Mouse (Mus musculus) G1E (cell line): Measurements from ENCODE around the gene Brf1. TPM values are rescaled to one million over a fixed set of nuclear protein-coding genes. Genes with fewer than 3 reads are reported as not detected.
A peak's percentile ranks its signal among the peaks of the same experiment; 100 is the strongest.

Source experiments
- ATAC-seq: 2 replicates; pipeline ENCODE4 v1.8.0; 2016; ENCODE audit warnings: mild to moderate bottlenecking; ENCODE audit not compliant: insufficient number of reproducible peaks, poor library complexity, low FRiP score, severe bottlenecking; ENCODE audit errors: extremely low read depth
- DNase-seq: peaks from one replicate; pipeline ENCODE4 v3.0.0; 2012; ENCODE audit warnings: low spot score
- H3K27me3 ChIP-seq: 2 replicates; pipeline ENCODE4 v1.6.1; 2012; ENCODE audit warnings: mild to moderate bottlenecking, low read length, inconsistent platforms; ENCODE audit not compliant: insufficient read depth
- H3K36me3 ChIP-seq: replicated peaks from 2 replicates; pipeline ENCODE3; 2012; ENCODE audit warnings: mild to moderate bottlenecking, inconsistent platforms
- H3K4me1 ChIP-seq: 2 replicates; pipeline ENCODE4 v1.6.1; 2012; ENCODE audit warnings: low read depth, low read length, inconsistent platforms, mixed read lengths; ENCODE audit not compliant: insufficient read depth
- H3K4me3 ChIP-seq: 2 replicates; pipeline ENCODE4 v1.5.1; 2012; ENCODE audit warnings: low read depth, mild to moderate bottlenecking, inconsistent platforms, low read length, moderate library complexity, mixed read lengths
- H3K9me3 ChIP-seq: replicated peaks from 2 replicates; pipeline ENCODE4 v1.6.1; 2012; ENCODE audit warnings: inconsistent platforms
- CTCF ChIP-seq: IDR thresholded peaks from 2 replicates; pipeline ENCODE4 v1.5.1; 2012; ENCODE audit warnings: low read depth, low read length, inconsistent platforms, mixed read lengths
- GATA1 ChIP-seq: IDR thresholded peaks from 2 replicates; pipeline ENCODE4 v1.6.1; 2012; ENCODE audit warnings: borderline replicate concordance, low read length, inconsistent platforms, mixed read lengths
- GATA2 ChIP-seq: IDR thresholded peaks from 2 replicates; pipeline ENCODE4 v1.6.1; 2012; ENCODE audit warnings: low read depth, low read length, inconsistent platforms, borderline replicate concordance
- POLR2AphosphoS5 ChIP-seq: IDR thresholded peaks from 2 replicates; pipeline ENCODE4 v1.6.1; 2012; ENCODE audit warnings: low read depth, low read length, inconsistent platforms; ENCODE audit not compliant: insufficient replicate concordance
- TAL1 ChIP-seq: conservative IDR thresholded peaks from 2 replicates; pipeline ENCODE4 v1.6.1; 2012; ENCODE audit warnings: low read depth, low read length, inconsistent platforms, mixed read lengths
- polyA plus RNA-seq: library from polyadenylated mRNA; stranded (reverse); fragments of >175 nt; gene quantifications from 2 replicates; pipeline ENCODE4 v1.2.3, GENCODE M21; 2012
- total RNA-seq, 2 experiments: library from RNA; stranded (forward) in 1 of 2; stranded (reverse) in 1 of 2; fragments of 200-1000 nt in 1 of 2; fragments of >200 nt in 1 of 2; fragmentation: Nextera tagmentation in 1 of 2; gene quantifications; 2 replicates each; pipeline ENCODE4 v1.2.3; 2014 to 2017

The Brf1 gene
- total and polyA plus RNA-seq, 3 experiments: 46.8 to 95.9 (median 77.1) TPM

- Histone ChIP-seq H3K27me3 (no peaks in the 10 kb centered on the region), H3K4me3 (no peak overlapping the region), H3K9me3 (no peaks in the 10 kb centered on the region), H3K4me1 (no peaks in the 10 kb centered on the region; the same call in 1 of the 2 replicates), H3K36me3 (peaks cover 99% of the 10 kb centered on the region)
- DNase-seq (no peak), ATAC-seq (no peak)
- no peak for TF ChIP-seq POLR2AphosphoS5
- TF ChIP-seq GATA2: no peak
- no peak for TF ChIP-seq GATA1
- no peak for TF ChIP-seq CTCF
- TF ChIP-seq TAL1: no peak
Measured at GRCm38 (mm10) chr12:112968943-112969342, 31.6 kb downstream of the Brf1 start.

- ATAC-seq: no peak
- no peaks in the 10 kb centered on the region; the same call in 1 of the 2 replicates for H3K4me1 ChIP-seq
- TF ChIP-seq POLR2AphosphoS5: no peak
- no peak for TF ChIP-seq CTCF
Measured at GRCm38 (mm10) chr12:112965783-112966182, 34.7 kb downstream of the Brf1 start.

GRCm38 (mm10) chr12:112961872-112962271 is 38.6 kb downstream of the Brf1 start:
- Histone ChIP-seq H3K9me3 (no peaks in the 10 kb centered on the region), H3K4me3 (no peak overlapping the region), H3K4me1 (0 out of 2 replicates have a peak, but pooled peaks cover 2% of the 10 kb centered on the region), H3K36me3 (peaks cover 98% of the 10 kb centered on the region), H3K27me3 (no peaks in the 10 kb centered on the region)
- ATAC-seq: no peak
- no peak for TF ChIP-seq TAL1
- TF ChIP-seq GATA1: no peak
- no peak for TF ChIP-seq CTCF
- TF ChIP-seq POLR2AphosphoS5: no peak
- no peak for TF ChIP-seq GATA2
- DNase-seq: no peak

More at GRCm38 (mm10) chr12:112965783-112966182, 34.7 kb downstream of the Brf1 start:
- Histone ChIP-seq H3K4me3 (no peak overlapping the region), H3K27me3 (no peaks in the 10 kb centered on the region), H3K9me3 (no peaks in the 10 kb centered on the region), H3K36me3 (peaks cover 99% of the 10 kb centered on the region)
- no peak for DNase-seq

GRCm38 (mm10) chr12:112961428-112961827 is 39.1 kb downstream of the Brf1 start:
- Histone ChIP-seq H3K4me3 (no peak overlapping the region), H3K27me3 (no peaks in the 10 kb centered on the region), H3K9me3 (no peaks in the 10 kb centered on the region), H3K36me3 (peaks cover 98% of the 10 kb centered on the region), H3K4me1 (0 out of 2 replicates have a peak, but pooled peaks cover 2% of the 10 kb centered on the region)
- TF ChIP-seq CTCF (no peak), POLR2AphosphoS5 (no peak), GATA2 (no peak), GATA1 (no peak), TAL1 (no peak)
- ATAC-seq (no peak), DNase-seq (no peak)

- Histone ChIP-seq H3K36me3 (peaks cover 97% of the 10 kb centered on the region), H3K9me3 (no peaks in the 10 kb centered on the region), H3K4me1 (peaks cover 7% of the 10 kb centered on the region; the same call in 1 of the 2 replicates), H3K4me3 (no peak overlapping the region), H3K27me3 (no peaks in the 10 kb centered on the region)
- ATAC-seq (no peak), DNase-seq (no peak)
- TF ChIP-seq TAL1 (no peak), CTCF (no peak), GATA1 (no peak), GATA2 (no peak), POLR2AphosphoS5 (no peak)
Measured at GRCm38 (mm10) chr12:112959421-112959820, 41.1 kb downstream of the Brf1 start.

- ATAC-seq: no peak
- peaks cover 87% of the 10 kb centered on the region for H3K36me3 ChIP-seq
- no peak for DNase-seq
- peaks cover 7% of the 10 kb centered on the region; the same call in 1 of the 2 replicates for H3K4me1 ChIP-seq
- no peaks in the 10 kb centered on the region for H3K9me3 ChIP-seq
- no peaks in the 10 kb centered on the region for H3K27me3 ChIP-seq
- H3K4me3 ChIP-seq: no peak overlapping the region
- TF ChIP-seq GATA1 (no peak), CTCF (0 out of 2 replicates have a peak, but pooled peaks have one; percentile 13)
Measured at GRCm38 (mm10) chr12:112958303-112958702, 42.2 kb downstream of the Brf1 start.
